Mouse (Mus musculus) lung, postnatal 36 days (tissue): ENCODE data around the gene Tirap.

Experiments used
- DNase-seq: peaks from one replicate; pipeline ENCODE4 v3.0.0; 2022; ENCODE audit warnings: mixed read lengths

The Tirap gene

GRCm38 (mm10) chr9:35145118-35145517, 55.0 kb downstream of the Tirap start:
- DNase-seq, result no peak

GRCm38 (mm10) chr9:35142221-35142620, 57.9 kb downstream of the Tirap start:
- DNase-seq, result no peak

GRCm38 (mm10) chr9:35139231-35139744, 60.8 kb downstream of the Tirap start:
- DNase-seq, result no peak

- no peak for DNase-seq
These were observed 62.1 kb downstream of the Tirap start for GRCm38 (mm10) chr9:35138029-35138428.

- no peak for DNase-seq
These were observed 64.5 kb downstream of the Tirap start for GRCm38 (mm10) chr9:35135575-35135974.
